Mouse (Mus musculus) CD4-positive, CD25-positive, alpha-beta regulatory T cell (primary cell): ENCODE results near the gene Smg5. TPM values are rescaled to one million over a fixed set of nuclear protein-coding genes. Genes with fewer than 3 reads are reported as not detected.

Experiments
- polyA plus RNA-seq: library from polyadenylated mRNA; unstranded; fragments of 100-300 nt; shearing (Covaris generic); gene quantifications from one replicate; pipeline ENCODE4 v1.2.1, GENCODE M21; 2017

Gene Smg5
- polyA plus RNA-seq: 59.8 TPM

GRCm38 (mm10) chr3:88336058-88337013 is at the start of gene Smg5, which contains the start of gene Tmem79:
Gene Smg5 (plus strand): TSS chr3:88336260.
Gene Tmem79 (minus strand): TSS chr3:88336148.

GRCm38 (mm10) chr3:88287110-88287509 is 49.0 kb upstream of the Smg5 start, which contains the start of gene Gm38392:
Gene Gm38392 (minus strand): TSS chr3:88287210.

GRCm38 (mm10) chr3:88296561-88297318 is 39.3 kb upstream of the Smg5 start, which contains the start of the genes Tsacc and Cct3:
Gene Tsacc (minus strand): TSS chr3:88296999.
Gene Cct3 (plus strand): TSS chr3:88297116.

GRCm38 (mm10) chr3:88324951-88325405 is 11.1 kb upstream of the Smg5 start, which contains the start of gene Glmp:
Gene Glmp (plus strand): TSS chr3:88325023.

GRCm38 (mm10) chr3:88364337-88364736 is 28.3 kb downstream of the Smg5 start, which contains the start of gene Paqr6:
Gene Paqr6 (plus strand): TSS chr3:88364584.

GRCm38 (mm10) chr3:88372643-88373042 is 36.6 kb downstream of the Smg5 start, which contains the start of gene Bglap3:
Gene Bglap3 (minus strand): TSS chr3:88372743.

GRCm38 (mm10) chr3:88378599-88378998 is 42.5 kb downstream of the Smg5 start, which contains the start of gene Bglap2:
Gene Bglap2 (minus strand): TSS chr3:88378699.

GRCm38 (mm10) chr3:88384364-88384763 is 48.3 kb downstream of the Smg5 start, which contains the start of gene Bglap:
Gene Bglap (minus strand): TSS chr3:88384464.

GRCm38 (mm10) chr3:88409741-88410644 is 73.9 kb downstream of the Smg5 start, which contains the start of gene Pmf1:
Gene Pmf1 (minus strand): TSS chr3:88410331.

Other genes starting within 250 kb of the Smg5 start
- 112 TPM for gene Mef2d, start 193.9 kb upstream of the Smg5 start, polyA plus RNA-seq
- gene Rhbg, start 81.6 kb upstream of the Smg5 start, polyA plus RNA-seq: not detected
- gene Gm38392, start 49.0 kb upstream of the Smg5 start, polyA plus RNA-seq: not detected
- 8.1 TPM for gene Tsacc, start 39.3 kb upstream of the Smg5 start, polyA plus RNA-seq
- gene Cct3, start 39.1 kb upstream of the Smg5 start, polyA plus RNA-seq: 339 TPM
- 338 TPM for gene Glmp, start 11.2 kb upstream of the Smg5 start, polyA plus RNA-seq
- 1.1 TPM for gene Tmem79, start 112 bp upstream of the Smg5 start, polyA plus RNA-seq
- not detected for gene Paqr6, start 28.3 kb downstream of the Smg5 start, polyA plus RNA-seq
- gene Bglap3, start 36.5 kb downstream of the Smg5 start, polyA plus RNA-seq: 0.25 TPM
- not detected for gene Bglap2, start 42.4 kb downstream of the Smg5 start, polyA plus RNA-seq
- not detected for gene Bglap, start 48.2 kb downstream of the Smg5 start, polyA plus RNA-seq
- gene Pmf1, start 74.1 kb downstream of the Smg5 start, polyA plus RNA-seq: 35.4 TPM
- 16.6 TPM for gene Slc25a44, start 88.9 kb downstream of the Smg5 start, polyA plus RNA-seq
- gene Sema4a, start 124.9 kb downstream of the Smg5 start, polyA plus RNA-seq: 67.7 TPM
- 9.6 TPM for gene Lmna, start 173.7 kb downstream of the Smg5 start, polyA plus RNA-seq
- 0.38 TPM for gene Mex3a, start 196.1 kb downstream of the Smg5 start, polyA plus RNA-seq
- not detected for gene Rab25, start 212.0 kb downstream of the Smg5 start, polyA plus RNA-seq
- 183 TPM for gene Lamtor2, start 216.8 kb downstream of the Smg5 start, polyA plus RNA-seq
- 66.9 TPM for gene Ubqln4, start 217.5 kb downstream of the Smg5 start, polyA plus RNA-seq
- 126 TPM for gene Ssr2, start 239.6 kb downstream of the Smg5 start, polyA plus RNA-seq